In the genomic region with DNA sequence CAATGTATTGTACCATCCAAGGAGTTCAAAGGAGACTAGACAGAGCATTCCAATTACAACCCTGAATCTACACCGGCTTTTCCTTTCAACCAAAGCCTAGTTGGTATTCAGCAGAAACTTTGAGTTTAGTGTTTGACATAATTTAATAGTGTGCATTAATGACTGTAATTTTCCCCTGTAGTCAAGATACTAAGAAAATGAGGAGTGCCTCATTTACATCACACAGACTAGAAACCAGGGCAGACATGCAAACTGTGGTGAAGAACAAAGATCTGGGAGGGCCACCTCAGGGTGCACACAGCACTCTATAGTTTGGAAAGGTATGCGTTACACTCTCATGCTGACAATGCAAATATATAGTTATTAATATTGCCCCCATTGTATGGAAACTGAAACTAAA, we compare ENCODE assay signal across 18 mouse cellular contexts.
"Had no signal": no experiment of that assay in that cellular context is flagged by ENCODE, and none has a peak within 500 bp of the region (broad histone marks: within the 10 kb centered on the region; RNA-seq: fewer than 3 reads in every experiment).

No protein-coding gene starts in this region.

- H3K9ac ChIP-seq: lung, embryonic 14.5 days; midbrain, embryonic 12.5 days; neural tube, embryonic 13.5 days; neural tube, embryonic 15.5 days had no signal

- H3K27me3 ChIP-seq: midbrain, embryonic 12.5 days; neural tube, embryonic 13.5 days; neural tube, embryonic 15.5 days had no signal

- DNase-seq: lung, embryonic 14.5 days; lung, postnatal 10 days; lung, postnatal 4 days; midbrain, embryonic 14.5 days; retina, postnatal 1 day; right cerebral cortex, adult 18-20 months; right cerebral cortex, postnatal 25 days; right cerebral cortex, postnatal 4 days; spleen, adult 18-20 months; thymus, adult 18-20 months; thymus, postnatal 14 days; thymus, postnatal 36 days had no signal

- H3K4me1 ChIP-seq: midbrain, embryonic 10.5 days; neural tube, embryonic 13.5 days; neural tube, embryonic 15.5 days had no signal

- ATAC-seq: midbrain, embryonic 16.5 days had no signal

- H3K27ac ChIP-seq: midbrain, embryonic 10.5 days; midbrain, embryonic 12.5 days; neural tube, embryonic 13.5 days; neural tube, embryonic 15.5 days had no signal

- H3K9me3 ChIP-seq: midbrain, embryonic 10.5 days; midbrain, embryonic 12.5 days; neural tube, embryonic 13.5 days; neural tube, embryonic 15.5 days had no signal

- H3K4me2 ChIP-seq: lung, embryonic 14.5 days; midbrain, embryonic 12.5 days; neural tube, embryonic 13.5 days; neural tube, embryonic 15.5 days had no signal

- H3K36me3 ChIP-seq: midbrain, embryonic 10.5 days; midbrain, embryonic 12.5 days; neural tube, embryonic 13.5 days; neural tube, embryonic 15.5 days had no signal

- H3K4me3 ChIP-seq: midbrain, embryonic 10.5 days; midbrain, embryonic 12.5 days; myocyte; neural tube, embryonic 13.5 days; neural tube, embryonic 15.5 days had no signal
